Mouse (Mus musculus) T-helper 2 cell (primary cell): ENCODE data around the gene Nelfb.

Source experiments
- in situ Hi-C: fragments of 300-600 bp; cut with MboI, MseI; formaldehyde crosslinking; loops from one replicate; pipeline ENCODE4 v1.15.1; 2025; ENCODE audit warnings: high pct_unique_total_duplicates

The Nelfb gene

DNA sequence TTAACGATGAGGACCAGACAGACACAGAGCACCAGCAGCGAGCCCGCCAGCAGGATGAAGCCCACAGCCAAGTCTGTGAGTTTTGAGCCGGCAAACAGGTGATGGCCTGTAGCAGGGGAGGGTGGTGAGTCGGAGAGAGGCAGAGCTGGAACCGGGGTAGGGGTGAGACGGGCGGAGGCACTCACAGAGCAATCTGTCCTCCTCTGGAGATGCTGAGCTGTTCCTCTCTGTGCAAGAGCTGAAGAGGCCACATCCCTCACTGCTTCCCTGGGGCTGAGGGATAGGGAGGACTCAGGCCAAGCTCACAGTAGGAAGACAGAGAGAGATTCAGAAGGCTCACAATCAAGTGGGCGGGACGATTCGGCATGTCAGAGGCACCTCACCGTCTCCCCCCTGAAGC lies 19.7 kb upstream of the Nelfb start:
- in situ Hi-C loops, result no loop called here

DNA sequence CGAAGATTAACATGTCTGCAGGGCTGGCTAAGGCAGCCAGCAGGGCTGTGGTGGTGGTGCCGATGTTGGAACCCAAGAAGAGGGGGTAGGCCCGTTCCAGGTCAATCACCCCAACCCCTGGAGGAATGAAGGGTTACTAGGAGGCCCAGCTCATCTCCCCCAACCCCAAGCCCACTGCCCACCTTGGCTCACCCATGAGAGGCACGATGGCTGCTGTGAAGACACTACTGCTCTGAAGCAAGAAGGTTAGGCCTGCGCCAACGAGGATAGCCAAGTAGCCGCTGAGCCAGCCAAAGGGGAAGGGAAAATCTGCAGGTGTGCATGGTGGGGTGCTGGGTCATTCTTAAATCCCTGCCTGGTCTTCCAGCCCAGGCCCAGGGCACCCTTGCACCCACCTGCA lies 19.3 kb upstream of the Nelfb start:
- in situ Hi-C loops, result no loop called here

DNA sequence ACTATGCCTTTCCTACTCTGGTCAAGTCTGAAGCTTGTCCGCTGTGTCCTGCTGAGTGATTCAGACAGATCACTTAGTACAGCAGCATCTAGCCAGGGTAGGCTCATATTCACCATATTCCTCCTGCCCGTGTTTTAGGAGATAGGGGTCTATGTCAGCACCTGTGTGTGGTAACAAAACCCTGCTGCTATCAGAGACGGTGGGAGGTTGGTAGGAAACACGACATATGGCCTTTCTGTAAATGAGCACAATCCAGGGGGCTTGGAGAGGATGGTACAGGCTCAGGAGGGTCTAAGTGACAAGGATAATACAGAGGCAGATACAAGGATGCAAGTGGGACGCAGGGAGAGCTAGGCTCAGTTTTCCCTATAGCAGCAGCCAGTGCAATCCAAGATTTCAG lies 18.3 kb upstream of the Nelfb start:
- in situ Hi-C loops, result loop anchor here (5.0 kb wide), 1 partner anchor 37 kb away; no protein-coding TSS in a partner anchor

DNA sequence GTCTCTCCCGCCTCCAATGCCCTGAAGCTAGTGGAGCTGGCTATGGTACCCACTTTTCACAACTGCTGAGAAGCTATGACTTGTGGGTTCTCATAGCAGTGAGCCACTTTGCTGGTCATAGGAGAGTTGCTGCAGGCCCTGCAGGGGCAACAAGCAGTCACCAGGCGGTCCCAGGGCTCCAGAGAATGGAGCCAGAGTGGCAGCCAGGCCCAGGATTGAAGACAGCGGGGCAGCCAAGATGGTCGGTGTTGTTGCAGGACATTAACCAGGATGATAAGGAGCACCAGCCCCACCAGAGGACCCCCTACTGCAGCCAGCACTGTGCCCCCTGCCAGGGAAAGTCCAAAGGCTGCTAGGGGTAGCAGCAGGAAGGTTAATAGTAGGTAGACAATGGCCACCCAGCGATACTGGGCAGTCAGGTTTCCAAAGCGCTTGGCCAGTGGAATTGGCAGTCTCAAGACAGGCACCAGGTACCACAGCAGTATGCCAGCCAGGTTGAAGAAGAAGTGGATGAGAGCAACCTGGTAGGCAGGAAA lies 17.8 kb upstream of the Nelfb start:
- in situ Hi-C loops, result loop anchor here (5.0 kb wide), 1 partner anchor 37 kb away; no protein-coding TSS in a partner anchor

DNA sequence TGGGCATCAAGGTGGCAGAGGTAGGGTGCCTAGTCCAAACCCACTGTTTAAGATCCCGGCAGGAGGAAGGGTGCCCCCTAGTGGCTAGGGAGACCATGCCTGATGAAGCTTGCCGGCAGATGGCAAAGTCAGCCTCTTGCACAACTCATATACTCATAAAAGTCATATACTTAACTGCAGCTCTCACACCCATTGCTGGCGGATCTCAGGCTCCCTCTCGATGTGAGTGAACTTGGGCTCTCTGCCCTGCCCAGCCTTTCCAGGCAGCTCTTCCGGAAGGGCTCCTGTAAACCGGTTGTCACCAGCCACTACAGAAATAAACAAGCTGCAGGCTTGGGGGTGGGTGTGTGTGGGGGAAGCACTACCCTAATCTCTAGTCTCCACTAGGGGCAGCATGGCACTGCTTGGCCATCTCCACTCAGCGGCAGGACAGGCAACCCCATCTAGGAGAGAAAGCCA lies 17.2 kb upstream of the Nelfb start:
- in situ Hi-C loops, result loop anchor here (5.0 kb wide), 1 partner anchor 36 kb away; no protein-coding TSS in a partner anchor

DNA sequence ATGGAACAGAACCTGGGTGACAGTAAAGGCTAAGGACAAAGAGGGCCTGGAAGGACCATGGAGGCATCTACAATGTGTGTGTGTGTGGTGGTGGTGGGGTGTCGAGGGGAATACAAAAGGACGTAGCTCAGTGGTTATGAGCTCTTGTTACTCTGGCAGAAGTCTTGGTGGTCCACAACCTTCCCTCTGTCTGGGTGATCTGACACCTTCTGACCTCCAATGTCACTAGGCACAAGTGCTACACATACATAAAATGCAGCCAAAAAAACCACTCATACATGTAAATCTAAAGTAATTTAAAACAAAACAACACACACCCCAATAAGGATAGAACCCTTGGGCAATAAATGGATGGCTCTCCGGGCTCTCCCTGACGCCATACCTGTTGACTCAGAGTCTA lies 16.1 kb upstream of the Nelfb start:
- in situ Hi-C loops, result loop anchor here (5.0 kb wide), 1 partner anchor 35 kb away; no protein-coding TSS in a partner anchor

DNA sequence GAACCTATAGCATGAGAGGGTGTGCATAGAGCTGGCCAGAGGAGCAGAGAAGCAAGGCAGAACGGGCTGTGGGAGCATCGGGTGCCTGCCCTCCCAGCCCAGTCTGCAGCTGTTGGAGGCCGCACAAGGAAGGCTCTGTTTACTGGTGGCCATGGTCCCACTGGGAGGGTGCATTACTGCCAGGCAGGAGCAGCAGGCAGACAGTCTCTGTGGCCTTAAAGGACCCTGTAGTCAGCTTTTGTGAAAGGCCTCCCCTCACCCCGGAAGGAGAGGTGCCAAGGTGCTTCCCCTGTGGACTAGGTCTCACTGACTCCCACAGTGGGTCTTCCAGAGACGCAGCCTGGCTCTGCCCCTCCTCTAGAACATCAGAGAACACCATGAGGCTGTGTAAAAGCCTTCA lies 15.6 kb upstream of the Nelfb start:
- in situ Hi-C loops, result loop anchor here (5.0 kb wide), 1 partner anchor 35 kb away; no protein-coding TSS in a partner anchor

DNA sequence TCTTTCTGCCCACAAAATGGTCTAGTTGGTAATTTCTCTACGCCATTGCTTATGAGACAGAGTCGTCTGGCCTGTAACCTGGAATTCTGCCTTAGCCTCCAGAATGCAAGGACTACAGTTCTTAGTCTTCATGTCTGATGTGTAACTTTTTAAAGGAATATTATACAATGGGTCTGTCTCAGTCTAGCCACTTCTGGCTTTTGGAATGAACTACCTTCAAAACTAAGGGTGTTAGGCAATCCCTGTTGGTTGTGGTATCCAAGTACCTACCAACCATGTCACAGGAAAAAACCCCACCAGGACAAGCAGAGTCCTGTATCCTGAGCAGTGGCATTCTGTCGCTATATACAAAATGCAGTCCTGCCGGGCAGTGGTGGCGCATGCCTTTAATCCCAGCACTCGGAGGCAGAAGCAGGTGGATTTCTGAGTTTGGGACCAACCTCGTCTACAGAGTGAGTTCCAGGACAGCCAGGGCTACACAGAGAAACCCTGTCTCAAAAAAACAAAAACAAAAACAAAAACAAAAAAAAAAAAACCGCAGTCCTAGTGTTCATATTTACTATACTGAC lies 14.6 kb upstream of the Nelfb start:
- in situ Hi-C loops, result loop anchor here (5.0 kb wide), 1 partner anchor 34 kb away; no protein-coding TSS in a partner anchor

DNA sequence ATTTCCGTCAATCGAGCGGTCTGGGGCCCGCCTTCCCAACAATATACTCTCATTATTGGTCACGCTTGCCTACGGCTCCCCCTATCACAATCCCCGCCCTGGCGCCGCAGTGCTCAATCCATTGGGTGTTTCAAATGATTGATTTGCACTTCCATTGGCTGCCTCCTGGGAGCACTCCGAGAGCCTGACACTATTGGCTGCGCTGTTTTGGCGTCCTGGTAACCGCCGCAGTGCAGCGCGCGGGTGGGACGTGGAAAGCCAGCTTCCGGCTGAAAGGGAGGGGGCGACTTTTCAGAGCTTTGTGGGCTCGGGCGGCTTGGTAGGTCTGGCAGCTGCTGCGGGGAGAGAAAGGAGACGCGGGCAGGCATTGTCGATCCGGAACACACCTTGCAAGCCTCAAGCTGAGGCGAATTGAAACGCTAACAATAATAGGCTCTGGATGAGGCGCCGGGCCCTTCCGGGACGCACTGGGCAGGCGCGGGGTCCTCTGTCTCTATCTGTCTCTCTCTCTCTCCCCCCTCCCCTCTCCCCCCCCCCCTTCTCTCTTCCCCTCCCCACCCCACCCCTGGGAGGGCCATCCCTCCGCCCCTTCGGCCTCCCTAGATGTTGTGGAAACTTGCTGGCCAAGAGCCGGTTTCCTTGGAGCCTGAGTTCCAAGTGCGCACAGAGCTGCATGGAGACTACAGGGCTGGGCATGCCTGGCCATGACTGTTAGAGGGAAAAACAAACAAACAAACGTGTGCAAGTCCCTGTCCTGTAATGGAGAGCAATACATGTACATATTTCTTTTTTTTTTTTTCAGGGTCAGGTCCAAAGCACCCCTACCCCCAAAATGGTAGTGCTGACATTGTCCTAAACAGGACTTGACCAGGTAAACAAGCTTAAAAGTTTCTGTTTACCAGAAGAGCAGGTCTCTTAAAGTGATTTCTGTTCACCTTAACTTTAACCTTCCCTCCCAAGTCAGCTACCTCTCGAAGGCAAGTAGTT lies 13.8 kb upstream of the Nelfb start:
- in situ Hi-C loops, result loop anchor here (5.0 kb wide), 1 partner anchor 33 kb away; no protein-coding TSS in a partner anchor

DNA sequence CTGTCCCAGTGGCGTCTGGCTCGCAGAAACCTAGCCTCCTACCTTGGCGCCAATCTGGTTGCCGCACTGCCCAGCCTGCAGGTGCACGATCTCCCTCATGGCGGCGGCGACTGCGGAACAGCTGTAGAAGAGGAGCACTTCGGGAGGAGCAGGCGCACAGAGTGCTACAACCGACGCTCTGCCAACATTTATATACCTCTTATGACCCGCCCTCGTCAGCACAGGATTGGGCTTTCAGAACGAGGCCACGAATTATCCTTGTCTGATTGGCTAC lies 13.1 kb upstream of the Nelfb start, which contains the start of gene Tubb4b:
Tubb4b (minus strand) TSS at position 211 of the 274 bp plus-strand sequence.
- in situ Hi-C loops, result no loop called here

DNA sequence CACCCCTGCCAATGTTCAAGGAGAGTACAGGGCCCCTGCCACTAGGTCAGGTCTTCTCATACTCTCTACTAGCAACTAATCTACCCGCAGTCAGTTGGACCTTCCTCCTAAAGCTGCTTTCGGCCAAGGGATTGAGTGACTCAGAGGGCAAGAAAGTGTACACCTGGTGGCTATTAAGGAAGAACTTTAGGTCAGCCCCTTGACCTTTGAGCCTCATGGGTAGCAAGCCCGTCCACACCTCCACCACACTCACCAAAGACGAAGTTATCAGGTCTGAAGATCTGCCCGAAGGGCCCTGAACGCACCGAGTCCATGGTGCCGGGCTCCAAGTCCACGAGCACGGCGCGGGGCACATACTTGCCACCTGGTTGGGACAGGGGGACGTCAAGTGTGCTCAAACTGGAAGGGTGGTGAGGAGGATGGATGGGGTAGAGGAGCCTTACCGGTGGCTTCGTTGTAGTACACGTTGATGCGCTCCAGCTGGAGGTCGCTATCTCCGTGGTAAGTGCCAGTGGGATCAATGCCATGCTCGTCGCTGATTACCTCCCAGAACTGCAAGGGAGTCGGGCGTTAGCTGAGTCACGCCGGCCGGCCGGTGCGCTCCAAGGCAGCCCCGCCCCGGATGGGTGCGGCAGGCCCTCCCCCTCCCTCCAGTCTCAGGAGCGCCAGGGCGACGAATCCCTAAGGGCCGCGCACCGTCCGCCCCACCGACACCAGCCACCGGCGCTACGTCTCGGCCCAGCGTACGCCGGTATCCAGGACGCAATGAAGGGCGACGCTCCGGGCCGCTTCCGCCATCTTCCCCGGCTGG lies 12.6 kb upstream of the Nelfb start:
- in situ Hi-C loops, result no loop called here

DNA sequence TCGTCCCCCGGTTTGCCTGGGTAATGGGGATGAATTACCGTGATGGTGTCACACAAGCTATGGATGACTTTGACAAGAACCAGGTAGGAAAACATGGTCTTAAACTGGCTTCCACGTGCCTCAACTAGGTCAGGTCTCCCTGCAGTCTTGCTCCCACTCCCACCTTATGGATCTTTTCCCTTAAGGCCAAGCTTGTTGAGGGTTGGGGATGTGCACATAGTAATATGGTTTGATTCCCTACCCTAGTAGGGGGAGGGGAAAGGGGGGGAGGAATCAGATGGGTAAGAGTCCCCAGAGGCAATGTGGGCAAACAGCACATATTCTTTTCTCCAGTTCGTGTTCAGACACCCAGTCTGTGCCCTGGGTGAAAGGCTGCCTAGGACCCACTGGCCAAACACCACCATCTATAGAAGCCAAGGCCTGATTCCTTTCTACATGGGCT lies 10.1 kb upstream of the Nelfb start:
- in situ Hi-C loops, result no loop called here

DNA sequence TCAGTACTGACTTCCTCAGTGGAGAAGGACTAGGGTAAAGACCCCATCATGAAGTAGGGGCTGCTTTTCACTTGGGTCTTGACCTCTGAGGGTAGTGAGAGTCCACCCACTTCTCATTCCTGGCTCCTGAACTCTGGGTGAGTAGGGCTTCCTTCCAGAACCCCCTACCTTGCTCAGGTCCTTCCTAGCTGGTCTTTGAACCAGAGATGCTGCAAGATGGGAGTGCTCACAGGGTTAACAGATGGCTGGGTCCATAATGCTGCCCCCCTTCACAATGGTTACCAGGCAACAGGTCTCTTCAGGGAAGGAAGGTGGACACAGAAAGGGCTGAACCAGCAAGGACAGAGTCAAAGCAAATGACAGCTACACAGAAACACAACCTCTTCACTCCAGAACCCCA lies 7.2 kb upstream of the Nelfb start, which contains the start of gene Fam166a:
Fam166a (plus strand) TSS at position 301 of the 400 bp plus-strand sequence.
- in situ Hi-C loops, result no loop called here

DNA sequence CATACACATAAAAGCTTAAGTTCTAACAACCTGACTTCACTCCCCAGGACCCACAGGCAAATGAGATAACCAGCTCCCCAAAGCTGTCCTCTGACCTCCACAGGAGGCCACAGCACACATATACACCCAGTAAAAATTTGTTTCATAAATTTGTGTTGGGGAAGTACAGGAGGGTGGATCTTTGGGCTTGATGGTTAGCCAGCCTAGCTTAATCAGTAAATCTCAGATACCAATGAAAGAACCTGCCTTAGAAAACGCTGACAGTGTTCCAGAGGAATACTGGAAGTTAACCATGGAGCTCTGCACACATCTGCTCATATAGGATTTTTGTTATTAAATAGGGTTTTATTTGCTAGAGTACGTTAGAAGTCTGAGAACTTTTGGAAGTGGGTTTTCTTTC lies 6.4 kb upstream of the Nelfb start:
- in situ Hi-C loops, result no loop called here

DNA sequence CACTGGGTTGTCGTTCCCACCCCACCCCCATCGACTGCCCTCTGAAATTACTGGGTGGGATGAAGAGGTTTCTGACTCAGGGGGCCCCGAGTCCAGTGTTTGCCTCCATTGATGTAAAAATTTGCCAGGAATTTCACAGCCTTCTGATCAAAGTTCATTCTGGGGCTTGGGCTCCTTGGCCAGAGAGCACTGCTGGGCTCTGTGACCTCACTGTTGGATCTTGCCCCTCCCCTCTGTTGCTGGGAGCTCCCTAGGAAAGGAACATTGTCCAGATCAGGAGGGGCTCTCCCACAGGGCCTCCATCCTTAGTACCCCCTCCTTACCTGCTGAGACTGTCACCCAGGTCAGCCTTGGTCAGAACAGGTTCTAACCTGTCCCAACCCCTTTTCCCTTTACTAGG lies 3.2 kb upstream of the Nelfb start, which contains the start of gene Stpg3:
Stpg3 (minus strand) TSS at position 194 of the 400 bp plus-strand sequence.
- in situ Hi-C loops, result no loop called here

DNA sequence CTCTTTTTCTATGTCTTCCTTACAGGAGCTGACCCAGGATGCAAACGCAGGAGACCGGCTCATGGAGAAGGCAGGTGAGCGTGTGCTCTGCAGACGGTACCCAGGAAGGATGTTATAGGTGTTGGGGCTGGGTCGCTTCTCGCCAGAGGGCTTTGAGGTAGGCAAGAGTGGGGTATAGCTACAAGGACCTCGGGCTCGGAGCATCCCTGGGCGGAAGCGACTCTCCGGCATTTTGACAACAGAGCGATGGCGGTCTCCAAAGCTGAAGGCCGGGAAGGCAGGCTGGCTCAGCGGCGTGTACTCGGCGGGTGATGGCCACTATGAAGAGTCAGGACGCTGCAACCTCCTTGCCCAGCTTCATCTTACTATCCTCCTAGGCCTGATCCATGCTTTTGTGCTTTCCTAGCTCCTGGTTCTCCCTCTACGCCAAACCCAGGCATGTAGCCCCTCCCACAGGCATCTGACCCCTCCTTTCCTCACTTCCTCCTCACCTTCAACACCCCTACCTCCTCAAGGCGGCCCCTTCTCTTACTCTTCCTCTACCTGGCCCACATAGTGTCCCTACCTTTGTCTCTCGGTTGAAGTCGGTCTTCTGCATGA lies 2.1 kb upstream of the Nelfb start:
- in situ Hi-C loops, result no loop called here

DNA sequence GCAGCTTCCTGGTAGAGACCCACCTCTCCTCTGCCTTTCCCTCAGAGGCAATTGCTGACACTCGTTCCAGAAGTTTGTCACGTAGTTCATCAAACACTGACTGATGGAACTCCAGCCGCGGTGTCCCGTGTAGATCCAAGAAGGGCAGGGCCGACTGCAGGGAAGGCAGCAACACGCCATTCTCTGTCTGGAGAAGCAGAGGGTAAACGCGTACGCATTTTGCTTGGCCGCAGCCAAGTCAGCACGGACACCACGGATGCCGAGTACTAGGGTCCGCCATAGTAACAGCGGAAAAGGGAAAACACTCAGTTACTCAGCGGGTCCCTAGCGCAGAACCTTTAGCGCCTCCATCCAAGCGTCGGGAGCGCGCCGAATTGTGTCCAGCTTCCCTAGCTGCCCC lies 603 bp downstream of the Nelfb start:
- in situ Hi-C loops, result no loop called here

DNA sequence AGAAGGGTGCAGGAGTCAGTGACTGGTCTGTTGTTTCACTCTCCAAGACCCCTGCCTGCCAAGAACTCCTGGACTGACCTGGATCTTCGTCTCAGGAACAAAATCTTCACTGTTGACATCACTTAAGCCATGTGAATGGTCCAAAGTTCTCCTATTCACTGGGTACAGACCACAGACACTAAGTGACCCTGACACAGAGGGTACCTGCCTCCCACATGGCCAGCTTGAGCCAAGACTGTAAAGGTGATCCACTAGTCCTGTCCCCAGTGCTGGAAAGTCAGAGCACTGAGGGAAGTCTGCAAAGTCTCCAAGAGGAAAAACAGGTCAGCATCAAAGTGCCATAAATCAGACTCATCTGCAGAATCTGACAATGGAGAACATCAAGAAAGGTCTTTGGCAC lies 3.7 kb downstream of the Nelfb start:
- in situ Hi-C loops, result no loop called here

DNA sequence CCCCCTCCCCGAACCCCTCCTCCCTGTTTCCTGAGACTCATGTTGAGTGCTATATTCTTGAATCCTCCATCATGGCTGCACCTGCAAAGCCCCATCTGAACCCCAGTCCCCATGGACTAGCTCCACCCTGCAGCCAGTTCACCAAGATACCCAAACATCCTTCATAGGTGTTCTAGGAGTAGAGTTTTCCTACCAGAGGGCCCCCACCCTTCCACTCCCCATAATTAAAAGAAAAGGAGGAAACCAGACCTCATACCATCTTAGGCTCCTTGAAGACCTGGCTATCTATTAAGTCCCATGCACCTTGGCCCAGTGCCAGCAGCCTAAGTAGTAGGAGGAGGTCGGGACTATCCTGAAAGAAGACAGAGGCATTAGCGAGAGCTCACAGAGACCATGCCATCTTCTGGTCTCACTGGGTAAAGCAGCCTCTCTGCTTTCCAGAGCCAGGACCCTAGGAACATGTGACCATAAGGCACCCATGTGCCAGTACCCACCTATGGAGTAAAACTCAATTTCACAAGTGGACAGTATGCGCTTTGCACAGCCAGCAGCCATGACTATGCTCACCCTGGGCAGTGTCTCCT lies 7.6 kb downstream of the Nelfb start:
- in situ Hi-C loops, result no loop called here

DNA sequence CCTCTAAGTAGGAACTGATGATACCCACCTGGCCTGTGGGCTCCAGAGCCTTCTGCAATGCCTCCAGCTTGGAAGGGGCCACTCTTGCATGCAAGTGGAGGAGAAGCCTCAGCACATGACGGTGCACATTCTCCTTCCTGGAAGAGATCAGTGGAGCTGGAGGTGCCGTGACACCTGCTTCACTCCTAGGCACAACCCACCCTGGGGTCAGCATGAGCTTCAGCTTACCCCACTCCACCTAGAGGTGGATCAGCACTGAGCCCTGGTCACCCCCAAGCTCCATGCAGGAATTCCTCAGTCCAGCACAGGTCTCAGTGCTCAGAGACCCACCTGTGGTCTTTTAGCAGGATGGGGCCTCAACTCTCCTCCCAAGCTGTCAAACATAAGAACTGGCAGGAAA lies 10.7 kb downstream of the Nelfb start:
- in situ Hi-C loops, result no loop called here

DNA sequence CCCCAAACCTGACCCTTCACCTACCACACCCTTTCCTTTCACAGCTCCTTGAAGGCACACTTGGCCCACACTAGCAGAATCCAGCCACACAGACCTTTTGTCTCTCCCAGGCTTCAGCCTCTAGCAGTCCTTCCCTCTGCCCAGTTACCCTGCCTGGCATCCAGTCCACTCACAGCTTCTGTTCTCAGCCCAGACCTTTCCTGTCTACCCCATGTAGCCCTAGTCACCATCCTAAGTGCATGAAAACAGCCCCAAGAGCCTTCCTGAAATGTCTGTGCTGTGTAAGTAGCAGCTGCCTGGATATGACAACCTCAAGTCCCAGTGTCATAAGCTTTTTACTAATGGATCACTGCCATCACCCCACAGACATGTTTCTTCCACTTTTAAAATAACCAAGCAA lies 13.3 kb downstream of the Nelfb start:
- in situ Hi-C loops, result no loop called here
